Comparison of ENCODE assay signal across 8 mouse cellular contexts in the genomic region with DNA sequence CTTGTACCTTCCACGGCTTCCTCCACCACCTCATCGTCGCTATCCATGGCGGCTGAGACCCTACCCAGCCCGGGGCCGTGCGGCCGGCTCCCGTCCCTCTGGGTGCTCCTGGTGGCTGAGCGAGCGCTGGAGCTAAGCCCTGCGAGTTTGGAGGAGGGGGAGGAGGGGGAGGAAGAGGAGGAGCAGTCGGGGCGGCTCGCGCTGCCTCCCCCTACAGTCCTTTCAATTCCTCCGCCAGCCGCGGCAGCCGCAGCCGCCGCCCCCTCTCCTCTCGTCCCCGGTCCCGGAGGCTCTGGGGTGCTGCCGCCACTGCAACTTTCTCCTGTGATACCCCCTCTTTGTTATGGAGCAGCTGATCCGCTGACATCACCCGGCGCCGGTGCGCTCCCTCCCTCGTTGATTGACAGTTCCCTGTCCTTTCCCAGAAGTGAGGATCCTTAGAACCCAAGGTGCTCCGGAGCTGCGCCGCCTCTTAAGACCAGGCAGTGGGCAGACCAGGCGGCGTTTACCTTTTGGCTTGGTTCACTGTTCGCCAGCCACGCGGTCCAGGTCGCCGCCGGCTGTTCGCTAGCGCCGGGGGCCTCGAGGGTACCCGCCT. TPM values are rescaled to one million over a fixed set of nuclear protein-coding genes. Genes with fewer than 3 reads are reported as not detected.
DNase-seq lines count a peak whose midpoint lies in the region; ATAC-seq lines count a peak whose summit lies in the region.

Gene Setd7, minus strand, starts transcription at position 369 of the 598 bp plus-strand sequence.

- no peaks in the 10 kb centered on the region for H3K9me3 ChIP-seq in hindbrain, embryonic 11.5 days (ENCODE audit: control insufficient read depth, low read length)

- peak within 1 kb of the TSS; percentile 92 for H3K27ac ChIP-seq in hindbrain, embryonic 11.5 days (ENCODE audit: low read depth, low read length)

- no peaks in the 10 kb centered on the region for H3K4me1 ChIP-seq in hindbrain, embryonic 11.5 days (replicated peaks; ENCODE audit: control insufficient read depth, insufficient read depth, low read length)

- peak; percentile 87 for ATAC-seq in hindbrain, embryonic 11.5 days (ENCODE audit: low FRiP score)

- under 1% methylated on average over 37 of the region's 48 CpGs for WGBS in hindbrain, embryonic 11.5 days

- H3K4me2 ChIP-seq in hindbrain, embryonic 11.5 days (replicated peaks; ENCODE audit: low read depth, low read length): peak within 1 kb of the TSS; percentile 97

- H3K9ac ChIP-seq in hindbrain, embryonic 11.5 days (ENCODE audit: low read depth, low read length): peak within 1 kb of the TSS; percentile 95

- H3K27me3 ChIP-seq in hindbrain, embryonic 11.5 days (ENCODE audit: control insufficient read depth, insufficient read depth, low read length): no peaks in the 10 kb centered on the region

- peak; percentile 69 for DNase-seq in MEL-GATA-1-ER (ENCODE audit: extremely low read depth, low read depth)
- DNase-seq in cerebellum, adult 8-10 months: peak; percentile 79
- DNase-seq in frontal cortex, postnatal 10 days (ENCODE audit: low spot score in 2 of 2): peak; percentile 68 to 76
- peak; percentile 86 for DNase-seq in hindbrain, embryonic 11.5 days (ENCODE audit: low spot score)
- peak; percentile 76 to 78 for DNase-seq in layer of hippocampus, postnatal 14 days (ENCODE audit: low spot score in 2 of 2)
- peak; percentile 91 for DNase-seq in lung, postnatal 10 days
- DNase-seq in ovary, postnatal 36 days (ENCODE audit: low spot score): peak; percentile 79
- peak; percentile 92 for DNase-seq in thymus, postnatal 14 days

- peak within 1 kb of the TSS; percentile 83 for H3K4me3 ChIP-seq in hindbrain, embryonic 11.5 days (ENCODE audit: low read depth, low read length)

- H3K36me3 ChIP-seq in hindbrain, embryonic 11.5 days (ENCODE audit: control insufficient read depth, insufficient read depth, low read length): no peaks in the 10 kb centered on the region

RNA-seq across cellular contexts. Expression of gene Setd7, which starts in this region (rescaled TPM):
- polyA plus RNA-seq in hindbrain, embryonic 11.5 days (2014; fragmentation: Nextera tagmentation; extraction: Ambion mirVana): 4.0 and 8.2 TPM in 2 replicates
- 10 to 100 TPM; 88.8 to 95.4 TPM for total RNA-seq in layer of hippocampus, postnatal 14 days (2021)

Comparison
In these comparisons a context has a peak if more than half of its experiments do, and no peak if none do; other contexts are left out.
1. Peak in every context shown above with its lines: DNase-seq, ATAC-seq, H3K4me3 ChIP-seq and H3K27ac ChIP-seq.